Mouse (Mus musculus) spleen, adult 2 months (tissue): ENCODE data around the gene Htr3a. TPM values are rescaled to one million over a fixed set of nuclear protein-coding genes. Genes with fewer than 3 reads are reported as not detected.

Experiments
- DNase-seq, 2 experiments: peaks; one replicate each; pipeline versions ENCODE4 v3.0.0 to v3.0.0-alpha.2; 2012 to 2021; ENCODE audit warnings: low spot score in 2 of 2, low read depth in 1 of 2
- H3K27ac ChIP-seq: fragments of 200-500 bp; 2 replicates; pipeline ENCODE4 v1.5.1; 2012; ENCODE audit warnings: low read length, inconsistent platforms; ENCODE audit not compliant: insufficient read depth
- H3K27me3 ChIP-seq: fragments of 200-500 bp; 2 replicates; pipeline ENCODE4 v1.6.1; 2012; ENCODE audit warnings: mild to moderate bottlenecking, moderate library complexity, low read length, inconsistent platforms; ENCODE audit not compliant: control insufficient read depth, insufficient read depth
- H3K36me3 ChIP-seq: fragments of 200-500 bp; 2 replicates; pipeline ENCODE4 v1.6.1; 2012; ENCODE audit warnings: mild to moderate bottlenecking, low read length, inconsistent platforms; ENCODE audit not compliant: control insufficient read depth, insufficient read depth
- H3K4me1 ChIP-seq: fragments of 200-500 bp; 2 replicates; pipeline ENCODE4 v1.6.1; 2011; ENCODE audit warnings: inconsistent platforms; ENCODE audit not compliant: control insufficient read depth, insufficient read depth, insufficient read length
- H3K4me3 ChIP-seq: fragments of 200-500 bp; 2 replicates; pipeline ENCODE4 v1.5.1; 2011; ENCODE audit warnings: mild to moderate bottlenecking, inconsistent platforms; ENCODE audit not compliant: insufficient read depth, insufficient read length; ENCODE audit errors: extremely low read depth
- CTCF ChIP-seq: fragments of 200-500 bp; IDR thresholded peaks from 2 replicates; pipeline ENCODE4 v1.5.1; 2011; ENCODE audit warnings: mild to moderate bottlenecking, inconsistent platforms; ENCODE audit not compliant: insufficient read depth, insufficient read length, insufficient replicate concordance; ENCODE audit errors: extremely low read depth
- POLR2A ChIP-seq: fragments of 200-500 bp; IDR thresholded peaks from 2 replicates; pipeline ENCODE4 v1.6.1; 2011; ENCODE audit warnings: low read depth, low read length, inconsistent platforms
- WGBS: fragments of 180-500 bp; shearing (Covaris S2); methylation state at CpG from one replicate; pipeline ENCODE4 v1.1.7; 2018; 5-methylcytosine and 5-hydroxymethylcytosine counted together
- polyA plus RNA-seq: library from polyadenylated mRNA; depleted of rRNA; stranded (reverse); fragments of >200 nt; gene quantifications from 2 replicates; pipeline ENCODE4 v1.2.3, GENCODE M21; 2012; rRNA removed

Htr3a gene
- polyA plus RNA-seq, 1 experiment = 0.05 TPM

DNA sequence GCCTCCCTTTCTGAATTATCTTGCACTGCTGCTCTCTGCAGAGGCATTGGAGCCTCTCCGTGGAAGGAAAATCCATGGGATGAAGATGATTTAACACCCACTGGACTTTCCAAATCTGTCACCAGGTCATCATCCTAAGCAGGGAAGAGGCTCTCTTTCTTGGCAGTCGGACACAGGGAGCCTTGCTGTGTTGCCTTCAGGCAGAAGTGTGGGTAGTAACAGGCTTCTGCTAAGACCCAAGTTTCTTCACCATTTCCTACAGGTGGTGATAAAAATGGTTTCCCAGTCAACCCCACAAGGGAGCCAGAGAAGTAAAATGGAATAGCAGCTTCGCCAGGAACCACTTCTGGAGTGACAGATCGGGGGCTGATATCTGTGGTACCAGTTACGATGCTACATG, 61.4 kb downstream of the Htr3a start:
- 90% methylated on average over 5 of the region's 5 CpGs for WGBS
- Histone ChIP-seq H3K36me3 (no peaks in the 10 kb centered on the region), H3K27ac (no peak overlapping the region), H3K4me3 (no peak overlapping the region), H3K4me1 (no peaks in the 10 kb centered on the region), H3K27me3 (no peaks in the 10 kb centered on the region)
- DNase-seq = no peak
- TF ChIP-seq CTCF = no peak
- no peak for TF ChIP-seq POLR2A

Other genes starting within 250 kb of the Htr3a start
- gene Zbtb16, start 74.9 kb downstream of the Htr3a start, polyA plus RNA-seq = 2.5 and 3.1 TPM in 2 replicates
- gene Htr3b, start 53.9 kb upstream of the Htr3a start, polyA plus RNA-seq = not detected in 2 replicates
- gene Usp28, start 74.3 kb upstream of the Htr3a start, polyA plus RNA-seq = 12.3 and 15.2 TPM in 2 replicates
- 7.8 and 8.1 TPM in 2 replicates for gene Zw10, start 144.5 kb upstream of the Htr3a start, polyA plus RNA-seq
- 0.20 and 0.22 TPM in 2 replicates for gene Tmprss5, start 170.2 kb upstream of the Htr3a start, polyA plus RNA-seq